Mouse (Mus musculus) G1E (cell line): ENCODE results near the gene Tm2d1. TPM values are rescaled to one million over a fixed set of nuclear protein-coding genes. Genes with fewer than 3 reads are reported as not detected.

Experiments used
- ATAC-seq: 2 replicates; pipeline ENCODE4 v1.8.0; 2016; ENCODE audit warnings: mild to moderate bottlenecking; ENCODE audit not compliant: insufficient number of reproducible peaks, poor library complexity, low FRiP score, severe bottlenecking; ENCODE audit errors: extremely low read depth
- DNase-seq: peaks from one replicate; pipeline ENCODE4 v3.0.0; 2012; ENCODE audit warnings: low spot score
- H3K27me3 ChIP-seq: 2 replicates; pipeline ENCODE4 v1.6.1; 2012; ENCODE audit warnings: mild to moderate bottlenecking, low read length, inconsistent platforms; ENCODE audit not compliant: insufficient read depth
- H3K36me3 ChIP-seq: replicated peaks from 2 replicates; pipeline ENCODE3; 2012; ENCODE audit warnings: mild to moderate bottlenecking, inconsistent platforms
- H3K4me1 ChIP-seq: 2 replicates; pipeline ENCODE4 v1.6.1; 2012; ENCODE audit warnings: low read depth, low read length, inconsistent platforms, mixed read lengths; ENCODE audit not compliant: insufficient read depth
- H3K4me3 ChIP-seq: 2 replicates; pipeline ENCODE4 v1.5.1; 2012; ENCODE audit warnings: low read depth, mild to moderate bottlenecking, inconsistent platforms, low read length, moderate library complexity, mixed read lengths
- H3K9me3 ChIP-seq: replicated peaks from 2 replicates; pipeline ENCODE4 v1.6.1; 2012; ENCODE audit warnings: inconsistent platforms
- CTCF ChIP-seq: IDR thresholded peaks from 2 replicates; pipeline ENCODE4 v1.5.1; 2012; ENCODE audit warnings: low read depth, low read length, inconsistent platforms, mixed read lengths
- GATA1 ChIP-seq: IDR thresholded peaks from 2 replicates; pipeline ENCODE4 v1.6.1; 2012; ENCODE audit warnings: borderline replicate concordance, low read length, inconsistent platforms, mixed read lengths
- GATA2 ChIP-seq: IDR thresholded peaks from 2 replicates; pipeline ENCODE4 v1.6.1; 2012; ENCODE audit warnings: low read depth, low read length, inconsistent platforms, borderline replicate concordance
- POLR2AphosphoS5 ChIP-seq: IDR thresholded peaks from 2 replicates; pipeline ENCODE4 v1.6.1; 2012; ENCODE audit warnings: low read depth, low read length, inconsistent platforms; ENCODE audit not compliant: insufficient replicate concordance
- TAL1 ChIP-seq: conservative IDR thresholded peaks from 2 replicates; pipeline ENCODE4 v1.6.1; 2012; ENCODE audit warnings: low read depth, low read length, inconsistent platforms, mixed read lengths
- polyA plus RNA-seq: library from polyadenylated mRNA; stranded (reverse); fragments of >175 nt; gene quantifications from 2 replicates; pipeline ENCODE4 v1.2.3, GENCODE M21; 2012
- total RNA-seq, 2 experiments: library from RNA; stranded (forward) in 1 of 2; stranded (reverse) in 1 of 2; fragments of 200-1000 nt in 1 of 2; fragments of >200 nt in 1 of 2; fragmentation: Nextera tagmentation in 1 of 2; gene quantifications; 2 replicates each; pipeline ENCODE4 v1.2.3; 2014 to 2017

The Tm2d1 gene
- total and polyA plus RNA-seq, 3 experiments = 9.8 to 17.8 (median 12.0) TPM

DNA sequence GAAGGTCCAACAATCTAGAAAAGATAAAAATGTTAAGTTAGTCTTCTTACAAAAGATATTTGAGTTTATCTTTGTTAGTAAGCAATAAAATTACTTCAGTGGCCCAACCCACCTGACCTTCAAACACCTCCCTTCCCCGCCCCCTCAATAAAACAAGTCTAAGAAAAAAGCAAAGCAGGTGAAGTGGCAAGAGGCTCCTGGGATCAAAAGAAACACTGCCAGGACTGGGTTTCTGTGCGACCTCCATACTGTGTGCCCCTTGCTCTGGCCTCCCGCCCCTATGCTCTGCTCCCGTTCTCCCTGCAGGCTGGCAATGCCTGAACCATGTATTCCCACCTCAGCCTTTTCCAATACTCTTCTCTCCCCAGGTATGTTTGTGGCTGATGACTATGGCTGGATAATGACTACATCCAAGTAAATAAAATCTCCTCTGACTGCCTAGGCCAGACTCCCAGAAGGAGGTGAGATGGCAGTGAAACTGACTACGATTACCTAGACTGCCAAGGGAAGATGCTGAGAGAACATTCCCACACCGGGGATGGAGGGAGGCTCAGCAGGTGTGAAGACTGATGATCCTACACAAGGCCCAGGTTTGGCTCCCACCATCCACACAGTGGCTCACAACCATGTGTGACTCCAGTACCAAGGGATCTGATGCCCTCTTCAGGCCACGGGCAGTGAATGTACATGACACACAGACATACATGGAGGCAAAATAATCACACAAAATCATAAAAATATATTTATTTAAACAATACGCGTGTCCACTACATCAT lies 24.9 kb downstream of the Tm2d1 start:
- Histone ChIP-seq H3K27me3 (no peaks in the 10 kb centered on the region), H3K36me3 (peaks cover 36% of the 10 kb centered on the region), H3K9me3 (peaks cover 11% of the 10 kb centered on the region), H3K4me3 (no peak overlapping the region), H3K4me1 (no peaks in the 10 kb centered on the region)
- DNase-seq (no peak), ATAC-seq (no peak)
- TF ChIP-seq POLR2AphosphoS5 (no peak), TAL1 (no peak), GATA2 (no peak), GATA1 (no peak), CTCF (no peak)

DNA sequence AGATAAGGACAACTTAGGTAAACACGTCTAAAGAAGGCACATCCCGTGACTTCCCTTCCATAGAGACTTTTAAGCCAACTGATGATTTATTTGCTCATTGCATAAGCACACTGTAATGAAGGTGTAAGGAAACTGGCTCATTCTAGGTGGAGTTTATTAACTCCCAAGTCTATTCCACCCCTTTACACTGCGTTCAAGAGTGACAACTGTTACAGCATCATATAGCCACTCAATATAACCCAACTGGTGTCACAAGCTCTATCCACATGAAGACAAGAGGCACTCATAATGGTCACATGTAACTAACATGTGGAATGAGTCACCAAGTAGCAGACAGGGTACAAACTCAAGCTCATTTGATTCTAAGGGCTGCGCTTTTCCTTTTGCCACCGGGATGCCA lies 34.5 kb downstream of the Tm2d1 start:
- no peak for ATAC-seq
- H3K27me3 ChIP-seq = no peaks in the 10 kb centered on the region
- peaks cover 14% of the 10 kb centered on the region for H3K9me3 ChIP-seq
- TF ChIP-seq GATA1 (no peak), GATA2 (no peak), POLR2AphosphoS5 (no peak), TAL1 (no peak)
- H3K36me3 ChIP-seq = no peaks in the 10 kb centered on the region
- no peak overlapping the region for H3K4me3 ChIP-seq
- no peaks in the 10 kb centered on the region for H3K4me1 ChIP-seq
- no peak for DNase-seq

DNA sequence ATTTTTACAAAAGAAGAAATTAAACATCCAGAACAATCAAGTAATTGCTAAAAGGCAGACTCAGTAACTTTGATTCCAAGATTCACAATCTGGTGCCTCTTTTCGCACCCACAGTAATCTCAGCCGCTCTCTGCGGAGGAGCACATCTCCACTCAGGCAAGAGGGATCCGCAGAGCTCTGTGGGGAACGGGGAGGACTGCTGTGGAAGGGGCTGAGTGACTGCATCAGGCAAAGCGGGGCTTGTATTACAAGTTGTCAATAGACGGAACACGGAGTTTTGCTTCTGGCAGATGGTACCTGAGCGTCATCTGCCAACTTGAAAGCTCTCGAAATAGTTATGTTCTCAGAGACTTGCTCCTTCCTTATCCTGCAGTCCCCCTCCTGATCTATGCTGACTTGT lies 37.3 kb downstream of the Tm2d1 start:
- DNase-seq (no peak), ATAC-seq (no peak)
- Histone ChIP-seq H3K4me1 (no peaks in the 10 kb centered on the region), H3K4me3 (no peak overlapping the region), H3K9me3 (peaks cover 16% of the 10 kb centered on the region), H3K27me3 (no peaks in the 10 kb centered on the region), H3K36me3 (no peaks in the 10 kb centered on the region)
- TF ChIP-seq GATA1 (no peak), CTCF (no peak), TAL1 (no peak), POLR2AphosphoS5 (no peak), GATA2 (no peak)

DNA sequence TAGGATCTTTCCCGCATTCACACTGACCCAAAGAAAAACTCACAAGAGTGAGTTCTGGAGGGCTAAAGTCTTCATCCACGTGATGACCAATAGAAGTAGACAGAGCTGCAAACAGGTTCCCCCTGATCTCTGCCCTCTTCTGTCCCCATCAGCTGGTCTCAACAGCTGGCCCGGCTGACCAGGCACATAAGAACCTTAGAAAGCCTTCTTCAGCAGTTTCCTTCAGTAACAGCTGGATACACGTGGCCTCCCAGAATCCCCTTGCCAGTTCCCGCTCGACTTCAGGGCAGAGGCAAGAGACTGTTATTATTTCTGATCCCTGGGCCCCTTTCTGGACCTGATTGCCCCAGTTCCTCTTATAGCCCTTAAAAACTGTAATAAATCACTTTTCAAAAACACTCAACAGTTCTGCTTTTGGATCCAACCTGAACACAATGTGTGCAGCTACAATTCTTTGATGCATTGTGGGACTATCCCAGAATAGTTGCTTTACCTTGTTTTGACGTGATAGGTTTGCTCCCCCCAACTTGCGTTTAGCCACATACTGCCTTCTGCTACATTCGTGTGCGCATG lies 43.0 kb downstream of the Tm2d1 start:
- ATAC-seq (no peak), DNase-seq (no peak)
- TF ChIP-seq POLR2AphosphoS5 = no peak
- no peak for TF ChIP-seq TAL1
- no peak for TF ChIP-seq GATA1

DNA sequence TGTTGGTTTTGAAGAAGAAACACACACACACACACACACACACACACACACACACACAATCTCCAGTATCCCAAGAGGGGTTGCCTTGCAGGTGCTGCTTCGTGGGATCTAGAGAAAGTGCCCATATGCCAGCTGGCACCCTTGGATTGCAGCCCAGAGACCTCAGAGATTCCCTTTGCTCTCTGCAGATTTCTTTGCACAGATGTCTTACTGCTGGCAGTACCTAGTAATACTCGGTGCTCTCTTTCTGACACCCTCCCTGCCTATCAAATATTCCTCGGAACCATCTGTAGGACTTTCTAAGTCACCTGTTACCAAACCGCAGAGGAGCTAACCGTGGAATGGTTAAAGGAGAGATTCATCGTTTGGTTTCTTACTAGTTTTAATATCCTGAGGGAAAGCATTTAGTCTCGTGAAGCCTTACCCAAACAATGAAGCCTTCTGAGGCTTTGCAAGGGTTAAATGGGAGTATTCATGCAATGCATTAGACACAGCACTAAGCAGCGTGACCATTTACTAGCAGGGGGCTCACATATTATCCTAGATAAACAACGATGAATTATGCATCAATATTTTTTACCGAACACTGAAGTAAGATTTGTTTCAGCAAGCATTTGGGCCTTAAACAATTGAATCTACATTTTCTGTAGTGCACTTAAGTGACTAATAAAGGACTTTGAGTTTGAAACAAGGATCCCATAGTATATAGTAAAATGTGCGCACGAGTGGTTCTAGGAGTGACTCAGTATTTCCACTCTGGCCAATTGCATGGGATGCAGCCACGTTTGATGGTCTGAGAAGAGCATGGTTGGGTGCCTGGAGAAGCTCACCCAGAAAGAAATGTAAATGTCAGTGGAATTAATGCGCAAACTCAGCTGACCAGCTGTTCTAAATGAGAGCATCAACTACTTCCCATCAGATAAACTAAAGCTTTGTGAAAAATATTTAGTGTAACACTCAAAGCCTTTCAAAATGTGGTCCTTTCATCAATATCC lies 44.2 kb downstream of the Tm2d1 start:
- Histone ChIP-seq H3K4me3 (no peak overlapping the region), H3K4me1 (no peaks in the 10 kb centered on the region), H3K27me3 (no peaks in the 10 kb centered on the region), H3K36me3 (no peaks in the 10 kb centered on the region), H3K9me3 (peaks cover 19% of the 10 kb centered on the region)
- DNase-seq (no peak), ATAC-seq (no peak)
- no peak for TF ChIP-seq TAL1

More for the DNA sequence above, 43.0 kb downstream of the Tm2d1 start:
- no peaks in the 10 kb centered on the region for H3K36me3 ChIP-seq
- H3K27me3 ChIP-seq = no peaks in the 10 kb centered on the region
- H3K9me3 ChIP-seq = peaks cover 17% of the 10 kb centered on the region
- no peaks in the 10 kb centered on the region for H3K4me1 ChIP-seq
- H3K4me3 ChIP-seq = no peak overlapping the region

DNA sequence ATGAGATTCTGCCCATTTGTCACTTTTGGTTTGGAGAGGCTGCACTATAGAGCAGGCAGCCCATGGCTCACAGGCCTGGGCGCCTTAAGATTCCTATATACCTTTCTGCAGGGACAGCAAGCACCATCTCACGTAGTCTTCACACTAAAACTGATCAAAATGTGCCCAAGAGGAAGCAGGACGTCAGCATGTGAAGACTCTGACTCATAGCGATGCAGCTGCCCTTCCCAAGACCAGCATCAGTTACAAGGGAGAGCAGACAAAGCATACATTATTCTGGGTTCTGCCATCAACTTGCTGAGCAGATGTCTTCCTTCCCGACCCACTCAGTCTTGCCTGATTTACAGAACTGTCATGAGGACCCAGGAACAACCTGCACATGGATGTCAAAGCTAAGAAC lies 45.9 kb downstream of the Tm2d1 start:
- peaks cover 27% of the 10 kb centered on the region for H3K9me3 ChIP-seq
- TF ChIP-seq GATA1 (no peak), CTCF (no peak), POLR2AphosphoS5 (no peak), TAL1 (no peak), GATA2 (no peak)
- no peak overlapping the region for H3K4me3 ChIP-seq
- no peaks in the 10 kb centered on the region for H3K27me3 ChIP-seq
- H3K4me1 ChIP-seq = no peaks in the 10 kb centered on the region
- no peak for DNase-seq
- no peak for ATAC-seq
- H3K36me3 ChIP-seq = no peaks in the 10 kb centered on the region
